Mouse (Mus musculus): ENCODE measurements around the gene Vezt. TPM values are rescaled to one million over a fixed set of nuclear protein-coding genes. Genes with fewer than 3 reads are reported as not detected.

Gene Vezt
- polyA plus RNA-seq, 1 experiment from 2014 or later, result 8.6 TPM

DNA sequence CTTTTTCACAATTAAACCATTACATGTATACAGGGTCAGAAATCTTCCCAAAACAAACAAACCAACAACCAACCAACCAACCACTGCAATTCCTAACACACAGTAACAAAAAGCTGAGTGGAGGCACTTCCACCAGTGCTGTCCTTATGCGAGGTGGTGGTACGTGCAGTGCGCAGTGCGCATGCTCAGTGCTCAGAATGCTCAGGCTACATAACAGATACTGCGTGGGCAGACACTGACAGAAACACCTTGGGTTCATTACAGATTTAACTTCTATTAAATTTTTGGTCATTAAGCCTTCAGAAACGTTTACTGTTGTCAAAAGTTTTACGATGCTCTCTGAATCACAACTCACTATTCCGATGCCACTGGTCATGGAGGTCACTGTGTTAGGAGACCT, 18.2 kb downstream of the Vezt start:
- no peak overlapping the region for H3K9ac ChIP-seq (replicated peaks)
- H3K36me3 ChIP-seq (replicated peaks; ENCODE audit: insufficient read depth, low read length), result no peaks in the 10 kb centered on the region
- no peaks in the 10 kb centered on the region for H3K27me3 ChIP-seq (ENCODE audit: insufficient read depth, low read length)
- ATAC-seq (no peak), DNase-seq (no peak)
- H3K9me3 ChIP-seq (ENCODE audit: low read length), result no peaks in the 10 kb centered on the region
- no peak overlapping the region for H3K4me2 ChIP-seq (ENCODE audit: low read depth, low read length)
- H3K4me1 ChIP-seq (ENCODE audit: insufficient read depth), result peaks cover 9% of the 10 kb centered on the region
- H3K4me3 ChIP-seq (ENCODE audit: low read depth, low read length), result no peak overlapping the region
- WGBS (ENCODE audit: insufficient replicate concordance), result 92% methylated on average over 8 of the region's 8 CpGs
- TF ChIP-seq CTCF (IDR thresholded peaks at IDR 0.05; ENCODE audit: low read depth) (no peak), EP300 (IDR thresholded peaks at IDR 0.05; ENCODE audit: low read depth) (no peak)
- H3K27ac ChIP-seq (ENCODE audit: low read depth), result no peak overlapping the region

DNA sequence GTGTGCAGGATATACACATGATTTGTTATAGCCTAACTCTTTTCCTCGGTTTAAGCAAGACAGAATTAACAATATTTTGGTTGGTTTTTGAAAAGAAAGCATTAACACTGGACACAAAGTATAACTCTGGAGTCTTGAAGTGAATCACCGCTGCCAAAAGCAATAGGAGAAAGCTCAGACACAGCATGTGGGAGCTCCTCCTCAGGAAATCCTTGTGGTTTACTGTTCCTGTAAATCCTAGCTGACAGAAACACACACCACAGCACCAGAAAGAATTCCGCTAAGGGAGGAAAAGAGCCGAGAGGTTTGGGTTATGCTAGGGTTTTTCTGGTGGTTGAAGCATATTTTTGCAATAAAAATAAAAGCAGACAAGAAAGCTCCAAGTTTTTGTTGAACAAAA, 21.4 kb downstream of the Vezt start:
- no peaks in the 10 kb centered on the region for H3K9me3 ChIP-seq (ENCODE audit: low read length)
- ATAC-seq, result no peak
- no peak for DNase-seq
- H3K4me1 ChIP-seq (ENCODE audit: insufficient read depth), result peaks cover 13% of the 10 kb centered on the region; the same call in 1 of the 2 replicates
- WGBS (ENCODE audit: insufficient replicate concordance), result 38% methylated on average over 4 of the region's 4 CpGs
- no peak overlapping the region for H3K4me3 ChIP-seq (ENCODE audit: low read depth, low read length)
- H3K36me3 ChIP-seq (replicated peaks; ENCODE audit: insufficient read depth, low read length), result no peaks in the 10 kb centered on the region
- TF ChIP-seq EP300 (IDR thresholded peaks at IDR 0.05; ENCODE audit: low read depth), result no peak
- TF ChIP-seq CTCF (IDR thresholded peaks at IDR 0.05; ENCODE audit: low read depth), result no peak
- no peak overlapping the region for H3K9ac ChIP-seq (replicated peaks)
- no peak overlapping the region for H3K27ac ChIP-seq (ENCODE audit: low read depth)
- H3K27me3 ChIP-seq (ENCODE audit: insufficient read depth, low read length), result no peaks in the 10 kb centered on the region
- H3K4me2 ChIP-seq (ENCODE audit: low read depth, low read length), result no peak overlapping the region

DNA sequence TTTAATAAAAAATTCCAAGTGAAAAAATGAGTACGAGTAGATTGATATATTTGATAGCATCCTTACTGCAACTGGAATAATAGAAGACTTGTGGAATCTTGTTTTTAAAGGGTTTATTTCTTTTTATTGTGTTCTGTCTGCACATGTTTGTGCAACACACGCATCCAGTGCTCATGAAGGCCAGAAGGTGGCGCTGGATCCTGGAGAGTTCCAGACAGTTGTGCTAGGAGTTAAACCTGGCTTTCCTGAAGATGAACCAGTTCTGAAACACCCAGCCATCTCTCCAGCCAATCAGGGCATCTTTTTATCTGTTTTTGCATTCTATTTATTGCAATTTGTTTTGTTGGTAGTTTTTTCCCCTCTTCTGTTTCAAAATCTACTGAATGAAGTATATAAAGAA, 22.4 kb downstream of the Vezt start:
- WGBS (ENCODE audit: insufficient replicate concordance), result 45% methylated on average over 3 of the region's 3 CpGs
- peaks cover 16% of the 10 kb centered on the region for H3K4me1 ChIP-seq (ENCODE audit: insufficient read depth)
- no peak overlapping the region for H3K4me3 ChIP-seq (ENCODE audit: low read depth, low read length)
- H3K27me3 ChIP-seq (ENCODE audit: insufficient read depth, low read length), result no peaks in the 10 kb centered on the region
- TF ChIP-seq CTCF (IDR thresholded peaks at IDR 0.05; ENCODE audit: low read depth), result peak; percentile 87
- no peak for TF ChIP-seq EP300 (IDR thresholded peaks at IDR 0.05; ENCODE audit: low read depth)
- H3K4me2 ChIP-seq (ENCODE audit: low read depth, low read length), result no peak overlapping the region
- H3K27ac ChIP-seq (ENCODE audit: low read depth), result no peak overlapping the region
- no peaks in the 10 kb centered on the region for H3K9me3 ChIP-seq (ENCODE audit: low read length)
- ATAC-seq, result 0 out of 2 replicates have a peak, but pooled peaks have one; percentile 40
- no peak overlapping the region for H3K9ac ChIP-seq (replicated peaks)
- no peaks in the 10 kb centered on the region for H3K36me3 ChIP-seq (replicated peaks; ENCODE audit: insufficient read depth, low read length)
- peak; percentile 78 for DNase-seq

DNA sequence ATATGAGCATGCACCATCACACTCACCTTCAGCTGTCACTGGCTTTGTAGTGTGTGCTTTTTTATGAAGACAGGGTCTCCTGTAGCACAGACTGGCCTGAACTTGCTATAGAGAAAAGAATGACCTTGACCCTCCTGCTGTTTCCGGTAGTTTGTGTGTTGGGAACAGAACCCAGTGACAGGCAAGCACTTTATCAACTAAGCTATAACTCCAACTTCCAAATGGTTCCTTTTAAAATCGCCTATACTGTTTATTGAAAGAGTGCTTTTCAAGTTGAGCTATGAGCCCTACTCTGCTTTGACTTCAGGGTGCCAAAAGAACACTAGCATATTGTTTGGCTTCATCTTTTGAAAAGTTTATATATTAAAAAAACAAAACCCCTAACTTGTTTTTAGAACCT, 24.6 kb downstream of the Vezt start:
- Histone ChIP-seq H3K9ac (replicated peaks) (no peak overlapping the region), H3K4me1 (ENCODE audit: insufficient read depth) (peaks cover 19% of the 10 kb centered on the region), H3K9me3 (ENCODE audit: low read length) (no peaks in the 10 kb centered on the region), H3K4me2 (ENCODE audit: low read depth, low read length) (no peak overlapping the region), H3K4me3 (ENCODE audit: low read depth, low read length) (no peak overlapping the region), H3K36me3 (replicated peaks; ENCODE audit: insufficient read depth, low read length) (no peaks in the 10 kb centered on the region; the same call in 1 of the 2 replicates), H3K27me3 (ENCODE audit: insufficient read depth, low read length) (no peaks in the 10 kb centered on the region), H3K27ac (ENCODE audit: low read depth) (peak overlapping the region; percentile 82)
- no peak for TF ChIP-seq EP300 (IDR thresholded peaks at IDR 0.05; ENCODE audit: low read depth)
- TF ChIP-seq CTCF (IDR thresholded peaks at IDR 0.05; ENCODE audit: low read depth), result no peak
- 47% methylated on average over 2 of the region's 2 CpGs for WGBS (ENCODE audit: insufficient replicate concordance)
- peak; percentile 18; the same call in 1 of the 2 replicates for ATAC-seq
- no peak for DNase-seq

DNA sequence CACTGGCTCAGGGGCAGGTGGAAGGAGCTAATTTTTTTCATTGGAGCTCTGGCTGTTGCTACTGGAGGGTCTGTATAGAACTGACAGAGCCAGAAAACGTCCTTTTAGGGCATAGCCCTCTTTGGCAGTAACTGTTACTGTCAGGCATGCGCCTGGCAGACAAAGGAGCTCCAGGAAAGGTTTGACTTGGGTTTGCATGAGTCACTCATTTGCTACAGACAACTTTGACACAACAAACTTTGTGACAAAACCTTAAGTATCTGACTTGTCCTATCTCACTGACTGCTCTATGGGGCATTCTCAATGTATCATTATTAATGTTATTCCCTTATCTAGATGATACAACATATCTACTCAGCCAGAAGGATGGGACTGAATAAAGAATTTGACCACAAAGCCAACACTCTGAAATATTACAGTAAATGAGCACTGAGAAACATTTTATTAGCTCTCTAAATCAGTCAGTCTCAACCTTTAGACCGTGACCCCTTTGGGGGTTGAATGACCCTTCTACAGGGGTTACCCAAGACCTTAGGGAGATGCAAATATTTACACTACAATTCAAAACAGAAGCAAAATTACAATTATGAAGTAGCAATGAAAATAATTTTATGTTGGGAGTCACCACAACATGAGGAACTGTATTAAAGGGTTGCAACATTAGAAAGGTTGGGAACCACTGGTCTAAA, 25.5 kb downstream of the Vezt start:
- TF ChIP-seq CTCF (IDR thresholded peaks at IDR 0.05; ENCODE audit: low read depth) (no peak), EP300 (IDR thresholded peaks at IDR 0.05; ENCODE audit: low read depth) (no peak)
- H3K4me1 ChIP-seq (ENCODE audit: insufficient read depth), result peaks cover 19% of the 10 kb centered on the region
- H3K36me3 ChIP-seq (replicated peaks; ENCODE audit: insufficient read depth, low read length), result no peaks in the 10 kb centered on the region; the same call in 1 of the 2 replicates
- 61% methylated on average over 3 of the region's 3 CpGs for WGBS (ENCODE audit: insufficient replicate concordance)
- H3K4me3 ChIP-seq (ENCODE audit: low read depth, low read length), result no peak overlapping the region
- DNase-seq, result no peak
- peak overlapping the region; percentile 82 for H3K27ac ChIP-seq (ENCODE audit: low read depth)
- 0 out of 2 replicates have a peak overlapping the region, but pooled peaks have one; percentile 26 for H3K4me2 ChIP-seq (ENCODE audit: low read depth, low read length)
- peak; percentile 81 for ATAC-seq
- H3K27me3 ChIP-seq (ENCODE audit: insufficient read depth, low read length), result no peaks in the 10 kb centered on the region
- H3K9ac ChIP-seq (replicated peaks), result no peak overlapping the region
- H3K9me3 ChIP-seq (ENCODE audit: low read length), result no peaks in the 10 kb centered on the region

DNA sequence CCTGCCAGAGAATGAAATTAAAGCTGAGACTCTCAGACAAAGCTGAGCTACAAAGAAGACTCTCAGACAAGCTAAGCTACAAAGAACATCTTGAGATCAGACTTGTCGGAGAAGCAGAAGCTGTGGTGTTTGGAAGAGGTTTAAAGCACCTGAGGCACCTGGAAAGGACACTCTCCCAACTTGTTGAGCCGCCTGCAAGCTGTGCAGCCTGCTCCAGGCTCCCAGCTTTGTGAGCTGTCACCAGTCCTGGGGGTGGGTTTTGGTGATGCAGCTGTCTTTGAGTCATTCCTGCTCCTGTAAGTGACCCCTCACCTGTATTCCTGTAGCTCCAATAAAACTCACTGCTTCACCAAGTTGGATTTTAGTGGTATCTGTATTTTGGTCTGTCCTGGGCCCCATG, 27.3 kb downstream of the Vezt start:
- TF ChIP-seq EP300 (IDR thresholded peaks at IDR 0.05; ENCODE audit: low read depth), result no peak
- TF ChIP-seq CTCF (IDR thresholded peaks at IDR 0.05; ENCODE audit: low read depth), result no peak

More for the DNA sequence above, 27.3 kb downstream of the Vezt start:
- Histone ChIP-seq H3K27ac (ENCODE audit: low read depth) (peak overlapping the region; percentile 58; the same call in 1 of the 2 replicates), H3K9ac (replicated peaks) (no peak overlapping the region), H3K4me3 (ENCODE audit: low read depth, low read length) (no peak overlapping the region), H3K36me3 (replicated peaks; ENCODE audit: insufficient read depth, low read length) (peaks cover 11% of the 10 kb centered on the region; the same call in 1 of the 2 replicates), H3K9me3 (ENCODE audit: low read length) (no peaks in the 10 kb centered on the region), H3K27me3 (ENCODE audit: insufficient read depth, low read length) (no peaks in the 10 kb centered on the region), H3K4me2 (ENCODE audit: low read depth, low read length) (no peak overlapping the region), H3K4me1 (ENCODE audit: insufficient read depth) (peaks cover 19% of the 10 kb centered on the region)
- DNase-seq, result no peak
- 84% methylated on average over 2 of the region's 2 CpGs for WGBS (ENCODE audit: insufficient replicate concordance)
- no peak for ATAC-seq
